ENCODE assay signal across 8 mouse cellular contexts in genomic region chr16:30252003-30252418, GRCm38 (mm10). TPM values are rescaled to one million over a fixed set of nuclear protein-coding genes. Genes with fewer than 3 reads are reported as not detected.
A peak's percentile ranks its signal among the peaks of the same experiment; 100 is the strongest.
DNase-seq lines count a peak whose midpoint lies in the region; ATAC-seq and TF ChIP-seq lines count a peak whose summit lies in the region.

No protein-coding gene starts in this region.

- H3K9ac ChIP-seq in forebrain, embryonic 16.5 days (replicated peaks; ENCODE audit: low read depth, low read length): no peak overlapping the region
- no peak overlapping the region for H3K9ac ChIP-seq in lung, embryonic 14.5 days

- TF ChIP-seq CTCF in G1E (IDR thresholded peaks at IDR 0.05; ENCODE audit: low read depth, low read length): peak; percentile 90
- peak; percentile 100 for TF ChIP-seq CTCF in lung, embryonic 14.5 days (IDR thresholded peaks at IDR 0.05; ENCODE audit: low read depth)

- peak overlapping the region; percentile 35 for H3K4me2 ChIP-seq in forebrain, embryonic 16.5 days (ENCODE audit: low read length)
- peak overlapping the region; percentile 54 for H3K4me2 ChIP-seq in lung, embryonic 14.5 days

- H3K4me1 ChIP-seq in G1E (ENCODE audit: insufficient read depth, low read depth, low read length): peaks cover 13% of the 10 kb centered on the region
- peaks cover 4% of the 10 kb centered on the region; the same call in 1 of the 2 replicates for H3K4me1 ChIP-seq in forebrain, embryonic 16.5 days (replicated peaks; ENCODE audit: control insufficient read depth, insufficient read depth, low read length)
- no peaks in the 10 kb centered on the region for H3K4me1 ChIP-seq in lung, embryonic 14.5 days (ENCODE audit: insufficient read depth)

- peak; percentile 75 for ATAC-seq in G1E (ENCODE audit: extremely low read depth, insufficient number of reproducible peaks, low FRiP score, poor library complexity, severe bottlenecking)
- peak; percentile 58 for ATAC-seq in forebrain, embryonic 16.5 days
- ATAC-seq in lung, embryonic 14.5 days (ENCODE audit: insufficient read depth): peak; percentile 81
- ATAC-seq in neutrophil, adult 5-6 weeks (ENCODE audit: extremely low read depth, insufficient number of reproducible peaks, low FRiP score, poor library complexity, severe bottlenecking): peak; percentile 78

- H3K9me3 ChIP-seq in G1E (replicated peaks): no peaks in the 10 kb centered on the region
- no peaks in the 10 kb centered on the region for H3K9me3 ChIP-seq in forebrain, embryonic 16.5 days (ENCODE audit: control insufficient read depth, low read length)
- H3K9me3 ChIP-seq in lung, embryonic 14.5 days (ENCODE audit: low read depth, low read length): no peaks in the 10 kb centered on the region

- peak; percentile 80 for DNase-seq in G1E (ENCODE audit: low spot score)
- peak; percentile 27 to 49 for DNase-seq in cerebellum, adult 18-20 months
- peak; percentile 92 for DNase-seq in heart, postnatal 4 days
- DNase-seq in layer of hippocampus, adult 8-10 months (ENCODE audit: low spot score in 2 of 2): peak; percentile 53 to 79
- peak; percentile 92 for DNase-seq in lung, embryonic 14.5 days
- DNase-seq in thymus, adult 18-20 months: peak; percentile 62 to 67

- H3K27ac ChIP-seq in forebrain, embryonic 16.5 days (ENCODE audit: low read length): no peak overlapping the region
- no peak overlapping the region for H3K27ac ChIP-seq in lung, embryonic 14.5 days (ENCODE audit: low read depth)

- peaks cover 42% of the 10 kb centered on the region for H3K27me3 ChIP-seq in G1E (ENCODE audit: insufficient read depth, low read length)
- H3K27me3 ChIP-seq in forebrain, embryonic 16.5 days (replicated peaks; ENCODE audit: control insufficient read depth, insufficient read depth, low read length): 0 out of 2 replicates have a peak, but pooled peaks cover 2% of the 10 kb centered on the region
- H3K27me3 ChIP-seq in lung, embryonic 14.5 days (ENCODE audit: insufficient read depth, low read length): no peaks in the 10 kb centered on the region

- H3K36me3 ChIP-seq in G1E (replicated peaks): no peaks in the 10 kb centered on the region
- no peaks in the 10 kb centered on the region for H3K36me3 ChIP-seq in forebrain, embryonic 16.5 days (ENCODE audit: control insufficient read depth, insufficient read depth)
- no peaks in the 10 kb centered on the region for H3K36me3 ChIP-seq in lung, embryonic 14.5 days (ENCODE audit: insufficient read depth)

- H3K4me3 ChIP-seq in G1E (ENCODE audit: low read depth, low read length): peak overlapping the region; percentile 58; the same call in 1 of the 2 replicates
- no peak overlapping the region for H3K4me3 ChIP-seq in forebrain, embryonic 16.5 days (replicated peaks; ENCODE audit: low read length)
- H3K4me3 ChIP-seq in lung, embryonic 14.5 days (ENCODE audit: low read depth, low read length): peak overlapping the region; percentile 15; the same call in 1 of the 2 replicates

- under 1% methylated on average over 21 of the region's 21 CpGs for whole genome bisulfite sequencing in forebrain, embryonic 16.5 days
- WGBS in lung, embryonic 14.5 days: 1% methylated on average over 21 of the region's 21 CpGs

RNA-seq across cellular contexts. Expression of gene Cpn2, which starts 15.3 kb away (rescaled TPM):
- not detected in 2 replicates for total RNA-seq in G1E (2014; fragmentation: Nextera tagmentation)
- total RNA-seq in G1E (2017): under 0.01 and 0.16 TPM in 2 replicates
- polyA plus RNA-seq in G1E (2012): not detected in 2 replicates
- not detected in 2 replicates for polyA plus RNA-seq in forebrain, embryonic 16.5 days (2015; fragmentation: Nextera tagmentation; extraction: Ambion mirVana)
- not detected for total RNA-seq in heart, postnatal 4 days (2021)
- not detected for total RNA-seq in layer of hippocampus, adult 8-10 months (2022)
- not detected in 2 replicates for polyA plus RNA-seq in lung, embryonic 14.5 days (2014; fragmentation: Nextera tagmentation; extraction: Ambion mirVana)
- total RNA-seq in neutrophil, adult 5-6 weeks (2017): 0.12 TPM in 1 of 2 replicates, not detected in the other

RNA-seq across cellular contexts. Expression of gene Lrrc15, which starts 31.0 kb away (rescaled TPM):
- total RNA-seq in G1E (2014; fragmentation: Nextera tagmentation) (not detected in 2 replicates), G1E (2017) (0.22 TPM in 1 of 2 replicates, not detected in the other)
- not detected in 2 replicates for polyA plus RNA-seq in G1E (2012)
- polyA plus RNA-seq in forebrain, embryonic 16.5 days (2015; fragmentation: Nextera tagmentation; extraction: Ambion mirVana): 0.06 and 0.22 TPM in 2 replicates
- under 1 TPM; 0.70 to 0.76 TPM for total RNA-seq in heart, postnatal 4 days (2021)
- under 1 TPM in 2 of 4 experiments, not detected in 2; 0.08 to 0.11 TPM for total RNA-seq in layer of hippocampus, adult 8-10 months (2022)
- polyA plus RNA-seq in lung, embryonic 14.5 days (2014; fragmentation: Nextera tagmentation; extraction: Ambion mirVana): 0.54 and 0.79 TPM in 2 replicates
- total RNA-seq in neutrophil, adult 5-6 weeks (2017): not detected in 2 replicates

RNA-seq across cellular contexts. Expression of gene Gp5, which starts 58.6 kb away (rescaled TPM):
- total RNA-seq in G1E (2014; fragmentation: Nextera tagmentation) (2.5 and 2.6 TPM in 2 replicates), G1E (2017) (24.6 and 25.0 TPM in 2 replicates)
- 32.3 and 33.8 TPM in 2 replicates for polyA plus RNA-seq in G1E (2012)
- 0.21 and 0.28 TPM in 2 replicates for polyA plus RNA-seq in forebrain, embryonic 16.5 days (2015; fragmentation: Nextera tagmentation; extraction: Ambion mirVana)
- under 1 TPM; 0.12 to 0.38 TPM for total RNA-seq in heart, postnatal 4 days (2021)
- total RNA-seq in layer of hippocampus, adult 8-10 months (2022): 1 to 10 TPM; 2.0 to 2.4 (median 2.3) TPM
- polyA plus RNA-seq in lung, embryonic 14.5 days (2014; fragmentation: Nextera tagmentation; extraction: Ambion mirVana): 2.4 and 3.1 TPM in 2 replicates
- total RNA-seq in neutrophil, adult 5-6 weeks (2017): 3.8 and 5.8 TPM in 2 replicates

Comparison
In these comparisons a context has a peak if more than half of its experiments do, and no peak if none do; other contexts are left out.
1. DNase-seq: peak in every context shown above with its lines; median percentile 92 in heart, postnatal 4 days; 92 in lung, embryonic 14.5 days; 80 in G1E; 66 in layer of hippocampus, adult 8-10 months; 64 in thymus, adult 18-20 months; 38 in cerebellum, adult 18-20 months.